Mouse (Mus musculus) intestine, embryonic 16.5 days (tissue): ENCODE results near the gene Eloa. TPM values are rescaled to one million over a fixed set of nuclear protein-coding genes. Genes with fewer than 3 reads are reported as not detected.

Experiments
- ATAC-seq: fragments of 200-750 bp; cut with Nextera tagmentation; 2 replicates; pipeline ENCODE4 v1.8.0; 2017; ENCODE audit warnings: moderate TSS enrichment, moderate library complexity
- H3K27ac ChIP-seq: fragments of 300-500 bp; sonication (generic); 2 replicates; pipeline ENCODE4 v1.5.1; 2014; ENCODE audit warnings: mild to moderate bottlenecking, low read length
- H3K27me3 ChIP-seq: fragments of 300-500 bp; sonication (generic); replicated peaks from 2 replicates; pipeline ENCODE4 v1.6.1; 2014; ENCODE audit warnings: low read length, control low read depth, mixed read lengths; ENCODE audit not compliant: control insufficient read depth, insufficient read depth
- H3K36me3 ChIP-seq: fragments of 300-500 bp; sonication (generic); 2 replicates; pipeline ENCODE4 v1.6.1; 2014; ENCODE audit warnings: low read length, control low read depth; ENCODE audit not compliant: control insufficient read depth, insufficient read depth
- H3K4me1 ChIP-seq: fragments of 300-500 bp; sonication (generic); 2 replicates; pipeline ENCODE4 v1.6.1; 2014; ENCODE audit warnings: low read length, control low read depth, mixed read lengths; ENCODE audit not compliant: control insufficient read depth, insufficient read depth
- H3K4me2 ChIP-seq: fragments of 300-500 bp; sonication (generic); 2 replicates; pipeline ENCODE4 v1.6.1; 2014; ENCODE audit warnings: low read depth, low read length, control low read depth
- H3K4me3 ChIP-seq: fragments of 300-500 bp; sonication (generic); 2 replicates; pipeline ENCODE4 v1.5.1; 2014; ENCODE audit warnings: mild to moderate bottlenecking, low read length
- H3K9ac ChIP-seq: fragments of 300-500 bp; sonication (generic); 2 replicates; pipeline ENCODE4 v1.6.1; 2014; ENCODE audit warnings: low read depth, low read length
- H3K9me3 ChIP-seq: fragments of 300-500 bp; sonication (generic); 2 replicates; pipeline ENCODE4 v1.6.1; 2016; ENCODE audit warnings: low read length, control low read depth; ENCODE audit not compliant: control insufficient read depth
- WGBS: fragments of 180-500 bp; shearing (Covaris S2); extraction: QIAGEN DNeasy Blood & Tissue Kit; methylation state at CpG from one replicate; pipeline ENCODE4 v1.1.7; 2014; 5-methylcytosine and 5-hydroxymethylcytosine counted together
- polyA plus RNA-seq: library from polyadenylated mRNA; unstranded; fragments of >200 nt; fragmentation: Nextera tagmentation; extraction: Ambion mirVana; gene quantifications from 2 replicates; pipeline ENCODE4 v1.2.1, GENCODE M21; 2015

The Eloa gene
- polyA plus RNA-seq, 1 experiment from 2014 or later: 34.8 TPM

GRCm38 (mm10) chr4:136020743-136021548, 617 bp downstream of the Eloa start:
- H3K4me1 ChIP-seq: peaks cover 15% of the 10 kb centered on the region
- no peaks in the 10 kb centered on the region for H3K9me3 ChIP-seq
- WGBS: under 1% methylated on average over 55 of the region's 62 CpGs

GRCm38 (mm10) chr4:136016059-136016602, 5.4 kb downstream of the Eloa start:
- H3K4me3 ChIP-seq: no peak overlapping the region
- H3K27me3 ChIP-seq: no peaks in the 10 kb centered on the region
- no peak for ATAC-seq
- no peak overlapping the region for H3K9ac ChIP-seq
- WGBS: 79% methylated on average over 3 of the region's 3 CpGs
- peaks cover 6% of the 10 kb centered on the region for H3K36me3 ChIP-seq
- H3K4me2 ChIP-seq: no peak overlapping the region
- no peak overlapping the region for H3K27ac ChIP-seq
- no peaks in the 10 kb centered on the region for H3K9me3 ChIP-seq
- H3K4me1 ChIP-seq: peaks cover 15% of the 10 kb centered on the region

More at GRCm38 (mm10) chr4:136020743-136021548, 617 bp downstream of the Eloa start:
- no peaks in the 10 kb centered on the region for H3K36me3 ChIP-seq
- H3K9ac ChIP-seq: peak overlapping the region; percentile 99
- peak overlapping the region; percentile 92 for H3K27ac ChIP-seq
- H3K4me2 ChIP-seq: peak overlapping the region; percentile 80
- no peaks in the 10 kb centered on the region for H3K27me3 ChIP-seq
- H3K4me3 ChIP-seq: peak overlapping the region; percentile 99
- ATAC-seq: peak; percentile 77

GRCm38 (mm10) chr4:136010586-136010985, 11.0 kb downstream of the Eloa start:
- no peak overlapping the region for H3K4me3 ChIP-seq
- no peaks in the 10 kb centered on the region for H3K9me3 ChIP-seq
- no peaks in the 10 kb centered on the region for H3K27me3 ChIP-seq
- H3K36me3 ChIP-seq: peaks cover 29% of the 10 kb centered on the region
- no peaks in the 10 kb centered on the region for H3K4me1 ChIP-seq
- 91% methylated on average over 4 of the region's 4 CpGs for WGBS
- no peak overlapping the region for H3K27ac ChIP-seq
- no peak overlapping the region for H3K9ac ChIP-seq
- ATAC-seq: no peak
- no peak overlapping the region for H3K4me2 ChIP-seq

- 87% methylated on average over 8 of the region's 8 CpGs for WGBS
Observed at GRCm38 (mm10) chr4:136008782-136009447, 12.6 kb downstream of the Eloa start.

GRCm38 (mm10) chr4:136006821-136007220, 14.7 kb downstream of the Eloa start:
- no peak overlapping the region for H3K27ac ChIP-seq
- no peaks in the 10 kb centered on the region for H3K4me1 ChIP-seq
- ATAC-seq: no peak
- 91% methylated on average over 3 of the region's 3 CpGs for WGBS
- no peak overlapping the region for H3K4me3 ChIP-seq
- H3K9ac ChIP-seq: no peak overlapping the region
- H3K9me3 ChIP-seq: no peaks in the 10 kb centered on the region
- no peaks in the 10 kb centered on the region for H3K27me3 ChIP-seq
- H3K4me2 ChIP-seq: no peak overlapping the region
- H3K36me3 ChIP-seq: peaks cover 42% of the 10 kb centered on the region

More at GRCm38 (mm10) chr4:136008782-136009447, 12.6 kb downstream of the Eloa start:
- Histone ChIP-seq H3K36me3 (peaks cover 38% of the 10 kb centered on the region), H3K9ac (no peak overlapping the region), H3K4me2 (no peak overlapping the region), H3K4me1 (no peaks in the 10 kb centered on the region), H3K27ac (no peak overlapping the region), H3K27me3 (no peaks in the 10 kb centered on the region), H3K9me3 (no peaks in the 10 kb centered on the region), H3K4me3 (no peak overlapping the region)
- no peak for ATAC-seq

GRCm38 (mm10) chr4:136004921-136005320, 16.6 kb downstream of the Eloa start:
- WGBS: 87% methylated on average over 2 of the region's 2 CpGs
- Histone ChIP-seq H3K4me3 (no peak overlapping the region), H3K4me1 (no peaks in the 10 kb centered on the region), H3K9me3 (no peaks in the 10 kb centered on the region), H3K27ac (no peak overlapping the region), H3K36me3 (peaks cover 33% of the 10 kb centered on the region), H3K27me3 (no peaks in the 10 kb centered on the region), H3K4me2 (no peak overlapping the region), H3K9ac (no peak overlapping the region)
- ATAC-seq: no peak

- H3K36me3 ChIP-seq: peaks cover 28% of the 10 kb centered on the region
- H3K4me3 ChIP-seq: no peak overlapping the region
- no peak overlapping the region for H3K4me2 ChIP-seq
Observed at GRCm38 (mm10) chr4:136004107-136004675, 17.4 kb downstream of the Eloa start.

GRCm38 (mm10) chr4:135995118-135995517, 26.4 kb downstream of the Eloa start:
- no peak for ATAC-seq
- H3K27ac ChIP-seq: no peak overlapping the region
- H3K9me3 ChIP-seq: peaks cover 4% of the 10 kb centered on the region; the same call in 1 of the 2 replicates
- H3K4me1 ChIP-seq: no peaks in the 10 kb centered on the region
- no peak overlapping the region for H3K4me2 ChIP-seq
- no peaks in the 10 kb centered on the region for H3K36me3 ChIP-seq
- no peaks in the 10 kb centered on the region for H3K27me3 ChIP-seq
- 89% methylated on average over 4 of the region's 4 CpGs for WGBS
- H3K4me3 ChIP-seq: no peak overlapping the region
- no peak overlapping the region for H3K9ac ChIP-seq

More at GRCm38 (mm10) chr4:136004107-136004675, 17.4 kb downstream of the Eloa start:
- Histone ChIP-seq H3K27me3 (no peaks in the 10 kb centered on the region), H3K9me3 (no peaks in the 10 kb centered on the region), H3K9ac (no peak overlapping the region), H3K4me1 (no peaks in the 10 kb centered on the region), H3K27ac (no peak overlapping the region)
- WGBS: 86% methylated on average over 5 of the region's 5 CpGs
- ATAC-seq: no peak

- Histone ChIP-seq H3K4me2 (no peak overlapping the region), H3K9me3 (peaks cover 4% of the 10 kb centered on the region; the same call in 1 of the 2 replicates), H3K4me3 (no peak overlapping the region), H3K27me3 (no peaks in the 10 kb centered on the region), H3K36me3 (no peaks in the 10 kb centered on the region), H3K4me1 (no peaks in the 10 kb centered on the region), H3K9ac (no peak overlapping the region), H3K27ac (no peak overlapping the region)
- no peak for ATAC-seq
- 94% methylated on average over 6 of the region's 6 CpGs for WGBS
Observed at GRCm38 (mm10) chr4:135993941-135994340, 27.6 kb downstream of the Eloa start.
